Mouse (Mus musculus) bone marrow macrophage, adult 2 months (primary cell): ENCODE results near the gene Pacsin2.

Source experiments
- CTCF ChIP-seq: IDR thresholded peaks from 2 replicates; pipeline ENCODE4 v1.5.1; 2012; ENCODE audit warnings: low read depth, mild to moderate bottlenecking, low read length, moderate library complexity
- POLR2A ChIP-seq: IDR thresholded peaks from 2 replicates; pipeline ENCODE4 v1.6.1; 2012; ENCODE audit warnings: mild to moderate bottlenecking, low read depth, low read length, borderline replicate concordance

GRCm38 (mm10) chr15:83425794-83426193 lies 38.6 kb downstream of the Pacsin2 start:
- no peak for TF ChIP-seq POLR2A
- TF ChIP-seq CTCF: no peak
